Mouse (Mus musculus) megakaryocyte, embryonic 14.5 days (primary cell): ENCODE measurements around the gene Gm48551. TPM values are rescaled to one million over a fixed set of nuclear protein-coding genes. Genes with fewer than 3 reads are reported as not detected.
A peak's percentile ranks its signal among the peaks of the same experiment; 100 is the strongest.

Experiments used
- H3K27me3 ChIP-seq: replicated peaks from 2 replicates; pipeline ENCODE3; 2012; ENCODE audit warnings: inconsistent platforms
- H3K36me3 ChIP-seq: replicated peaks from 2 replicates; pipeline ENCODE3; 2012; ENCODE audit warnings: low read length, inconsistent platforms, mixed read lengths
- H3K4me1 ChIP-seq: 2 replicates; pipeline ENCODE4 v1.6.1; 2012; ENCODE audit warnings: inconsistent platforms
- H3K4me3 ChIP-seq: replicated peaks from 2 replicates; pipeline ENCODE3; 2012; ENCODE audit warnings: moderate library complexity, mild to moderate bottlenecking, inconsistent platforms
- H3K9me3 ChIP-seq: 2 replicates; pipeline ENCODE4 v1.6.1; 2012; ENCODE audit warnings: inconsistent platforms
- FLI1 ChIP-seq: IDR thresholded peaks from 2 replicates; pipeline ENCODE4 v1.6.1; 2012; ENCODE audit warnings: low read length, inconsistent platforms, mixed read lengths
- GATA1 ChIP-seq: IDR thresholded peaks from 3 replicates; pipeline ENCODE4 v1.6.1; 2012; ENCODE audit warnings: mixed read lengths, low read length, inconsistent platforms, borderline replicate concordance
- polyA plus RNA-seq: library from polyadenylated mRNA; stranded (reverse); fragments of >175 nt; gene quantifications from 2 replicates; pipeline ENCODE4 v1.2.3, GENCODE M21; 2012; ENCODE audit warnings: low replicate concordance; ENCODE audit not compliant: insufficient read depth

Gm48551 gene
- polyA plus RNA-seq, 1 experiment: 0.89 TPM

DNA sequence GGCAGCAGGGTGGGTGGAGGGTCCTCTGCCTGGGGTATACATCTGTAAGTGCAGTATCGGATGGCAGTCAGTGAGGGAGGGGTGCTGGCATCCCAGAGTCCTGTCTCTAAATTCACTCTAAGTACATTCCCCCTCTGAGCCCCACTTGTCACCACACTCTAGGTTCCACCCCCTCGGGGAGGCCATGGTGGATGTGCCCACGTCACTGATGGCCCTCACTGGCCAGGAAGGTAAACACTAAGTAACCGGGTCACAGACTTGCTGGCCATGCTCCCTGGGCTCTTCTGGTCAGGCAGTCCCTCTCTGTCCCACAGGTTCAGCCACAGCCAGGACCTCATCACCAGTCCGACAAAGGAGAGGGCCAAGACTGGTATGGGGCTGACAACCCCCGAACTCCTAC lies 37.9 kb downstream of the Gm48551 start:
- Histone ChIP-seq H3K4me1 (peaks cover 89% of the 10 kb centered on the region), H3K36me3 (peaks cover 43% of the 10 kb centered on the region), H3K4me3 (peak overlapping the region; percentile 18), H3K9me3 (no peaks in the 10 kb centered on the region), H3K27me3 (peaks cover 18% of the 10 kb centered on the region)
- TF ChIP-seq FLI1: no peak
- TF ChIP-seq GATA1: no peak

DNA sequence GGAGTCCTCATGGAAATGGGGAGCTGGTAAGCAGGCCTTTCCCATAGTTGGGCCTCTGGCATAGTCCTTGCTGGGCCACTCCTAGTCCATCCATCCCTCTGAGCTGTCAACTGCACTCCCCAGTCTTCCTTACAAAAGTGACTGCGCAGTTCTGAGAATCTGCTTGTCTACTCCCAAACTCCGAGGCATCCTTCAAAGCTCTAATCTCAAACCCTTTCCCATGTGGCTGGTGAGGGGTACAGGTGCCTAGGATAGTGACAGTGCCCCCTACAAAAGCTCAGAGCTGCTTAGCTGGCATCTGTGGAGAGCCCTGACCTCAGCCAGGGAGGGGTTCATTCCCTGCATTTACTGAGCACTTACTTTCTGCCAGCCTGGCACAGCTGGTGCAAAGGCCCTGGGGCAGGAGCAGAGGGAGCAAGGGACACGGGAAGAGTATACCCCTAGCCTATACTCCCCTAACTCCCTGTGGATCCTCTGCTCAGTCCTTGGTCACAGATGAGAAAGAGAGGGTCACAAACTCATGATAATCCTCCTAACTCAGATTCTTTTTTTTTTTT lies 38.5 kb downstream of the Gm48551 start:
- no peak overlapping the region for H3K4me3 ChIP-seq
- peaks cover 38% of the 10 kb centered on the region for H3K36me3 ChIP-seq
- H3K27me3 ChIP-seq: peaks cover 21% of the 10 kb centered on the region
- H3K4me1 ChIP-seq: peaks cover 88% of the 10 kb centered on the region
- TF ChIP-seq GATA1 (no peak), FLI1 (no peak)
- H3K9me3 ChIP-seq: no peaks in the 10 kb centered on the region

DNA sequence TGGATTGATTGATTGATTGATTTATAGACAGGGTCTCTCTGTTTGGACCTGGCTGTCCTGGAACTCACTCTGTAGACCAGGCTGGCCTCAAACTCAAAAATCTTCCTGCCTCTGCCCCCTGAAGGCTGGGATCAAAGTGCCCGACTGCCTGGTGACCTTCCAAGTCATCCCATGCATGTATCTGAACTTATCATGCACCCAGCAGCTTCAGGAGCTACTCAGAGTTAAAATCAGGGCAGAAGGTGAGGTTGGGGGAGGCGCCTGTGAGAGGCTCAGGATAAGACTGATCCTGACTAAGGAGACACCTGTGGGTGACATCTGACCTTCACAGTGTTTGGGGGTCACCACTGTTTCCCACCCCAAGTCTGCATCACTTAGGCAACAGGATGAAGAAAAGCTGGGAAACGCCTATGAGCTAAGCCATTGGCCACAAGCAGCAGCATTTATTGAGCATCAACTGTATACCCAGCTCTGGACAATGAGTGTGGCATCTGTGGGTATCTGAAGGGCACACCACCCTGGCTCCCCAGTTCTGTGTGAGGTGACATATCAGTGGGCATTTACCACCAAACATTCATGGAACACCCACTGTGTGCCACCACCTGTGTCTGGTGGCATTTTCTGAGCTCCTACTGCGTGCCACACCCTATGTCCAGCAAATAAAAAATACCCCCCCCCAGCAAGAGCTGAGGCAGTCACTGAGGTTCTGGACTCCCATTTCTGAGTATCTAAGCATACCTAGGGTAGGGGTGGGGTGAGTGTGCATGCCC lies 39.4 kb downstream of the Gm48551 start:
- H3K36me3 ChIP-seq: peaks cover 30% of the 10 kb centered on the region
- no peaks in the 10 kb centered on the region for H3K9me3 ChIP-seq
- H3K27me3 ChIP-seq: peaks cover 21% of the 10 kb centered on the region
- TF ChIP-seq FLI1: no peak
- TF ChIP-seq GATA1: no peak
- no peak overlapping the region for H3K4me3 ChIP-seq
- peaks cover 89% of the 10 kb centered on the region for H3K4me1 ChIP-seq

DNA sequence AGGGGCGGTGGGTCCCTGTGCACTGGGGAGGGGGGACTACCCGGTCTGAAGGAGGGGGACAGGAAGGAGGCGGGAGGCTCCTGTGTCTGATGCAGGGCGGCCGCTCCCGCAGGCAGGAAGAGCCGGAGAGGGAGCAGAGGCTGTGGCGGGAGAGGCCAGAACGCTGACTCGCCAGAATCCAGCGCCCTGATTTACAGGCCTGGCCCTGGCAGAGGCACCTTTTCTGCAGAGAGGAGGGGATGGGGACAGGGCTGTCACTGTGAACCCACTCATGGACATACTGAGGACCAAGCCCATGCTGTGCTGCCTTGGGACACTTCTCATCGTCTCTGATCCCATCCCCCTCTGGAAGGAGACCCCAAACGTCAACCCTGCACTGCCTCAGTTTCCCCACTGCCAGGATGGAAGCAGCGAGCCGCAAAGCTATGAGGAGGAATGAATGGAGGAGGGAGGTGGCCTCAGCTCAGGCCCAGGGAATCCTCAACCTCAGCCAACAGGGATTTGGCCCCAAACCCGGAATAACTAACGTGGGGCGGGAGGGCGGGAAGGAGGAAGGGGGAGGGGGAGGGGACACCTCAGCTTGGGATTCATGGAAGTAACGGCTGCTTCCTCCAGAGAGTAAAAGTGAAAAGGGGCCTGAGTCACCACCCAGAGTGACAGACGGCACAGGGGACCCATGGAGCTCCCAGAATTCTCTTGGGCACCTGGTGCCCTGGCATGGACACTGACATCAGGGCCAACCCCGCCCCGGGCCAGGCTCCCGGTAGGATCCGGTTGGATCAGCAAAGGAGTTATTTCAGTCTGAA lies 40.2 kb downstream of the Gm48551 start:
- Histone ChIP-seq H3K36me3 (peaks cover 22% of the 10 kb centered on the region), H3K4me1 (peaks cover 89% of the 10 kb centered on the region), H3K4me3 (peak overlapping the region; percentile 65), H3K9me3 (no peaks in the 10 kb centered on the region), H3K27me3 (peaks cover 21% of the 10 kb centered on the region)
- TF ChIP-seq GATA1 (no peak), FLI1 (no peak)

DNA sequence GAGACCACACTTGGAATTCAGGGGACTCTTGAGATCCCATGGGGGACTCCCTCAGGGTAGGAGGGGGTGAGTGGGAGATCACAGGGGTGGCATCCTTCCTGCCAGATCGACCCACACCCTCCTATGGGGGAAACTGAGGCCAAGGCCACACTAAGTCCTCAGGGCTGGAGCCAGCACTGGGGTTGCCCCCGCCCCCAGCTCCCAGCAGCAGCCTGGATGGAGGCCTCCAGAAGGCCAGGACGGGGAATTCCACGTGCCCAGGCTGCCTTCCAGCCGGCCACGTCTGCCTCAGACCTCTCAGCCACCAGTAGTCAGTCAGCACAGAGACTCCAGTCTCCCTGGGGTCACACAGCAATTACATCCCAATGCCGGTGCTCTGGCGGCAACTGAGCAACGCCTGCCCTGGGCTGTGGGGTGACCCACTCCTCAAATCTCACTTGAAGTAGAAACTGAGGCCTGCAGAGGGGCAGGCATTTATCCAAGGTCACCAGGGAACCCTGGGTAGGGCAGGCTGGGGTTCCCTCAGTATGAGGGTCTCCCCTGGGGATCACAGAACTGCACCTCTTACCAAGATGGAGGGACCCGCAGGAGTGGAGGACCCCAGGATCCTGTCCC lies 41.1 kb downstream of the Gm48551 start:
- Histone ChIP-seq H3K4me3 (peak overlapping the region; percentile 93), H3K27me3 (peaks cover 21% of the 10 kb centered on the region), H3K9me3 (no peaks in the 10 kb centered on the region), H3K36me3 (peaks cover 14% of the 10 kb centered on the region), H3K4me1 (peaks cover 85% of the 10 kb centered on the region)
- TF ChIP-seq FLI1 (no peak), GATA1 (no peak)

DNA sequence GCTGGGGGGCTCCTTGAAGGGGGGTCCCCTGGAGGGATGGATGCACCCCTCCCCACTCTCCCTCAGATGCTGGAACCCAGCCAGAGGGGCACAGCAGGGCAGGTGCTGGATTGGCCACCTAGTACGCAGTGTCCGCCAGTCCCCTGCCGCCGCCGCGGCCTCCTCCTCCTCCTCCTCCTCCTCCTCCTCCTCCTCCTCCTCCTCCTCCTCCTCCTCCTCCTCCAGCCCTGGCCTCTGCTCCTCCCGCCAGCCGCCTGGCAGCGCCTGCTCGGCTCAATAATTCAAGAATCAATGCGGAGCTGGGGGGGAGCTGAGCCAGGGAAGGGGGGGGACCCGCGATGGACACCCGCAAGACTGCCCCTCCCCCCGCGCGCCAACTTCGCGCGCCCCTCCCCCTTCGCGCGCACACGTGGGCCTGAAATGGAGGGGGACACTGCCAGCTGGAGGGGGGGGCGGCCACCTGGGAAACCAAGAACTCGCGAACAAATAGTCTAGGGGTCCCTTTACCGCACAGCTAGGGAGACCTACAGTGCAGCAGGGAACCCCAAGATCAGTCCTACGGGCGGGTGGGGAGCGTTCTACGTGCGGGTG lies 41.9 kb downstream of the Gm48551 start:
- H3K4me1 ChIP-seq: peaks cover 81% of the 10 kb centered on the region
- peaks cover 21% of the 10 kb centered on the region for H3K27me3 ChIP-seq
- peak overlapping the region; percentile 93 for H3K4me3 ChIP-seq
- peaks cover 5% of the 10 kb centered on the region for H3K36me3 ChIP-seq
- no peaks in the 10 kb centered on the region for H3K9me3 ChIP-seq
- no peak for TF ChIP-seq GATA1
- no peak for TF ChIP-seq FLI1

DNA sequence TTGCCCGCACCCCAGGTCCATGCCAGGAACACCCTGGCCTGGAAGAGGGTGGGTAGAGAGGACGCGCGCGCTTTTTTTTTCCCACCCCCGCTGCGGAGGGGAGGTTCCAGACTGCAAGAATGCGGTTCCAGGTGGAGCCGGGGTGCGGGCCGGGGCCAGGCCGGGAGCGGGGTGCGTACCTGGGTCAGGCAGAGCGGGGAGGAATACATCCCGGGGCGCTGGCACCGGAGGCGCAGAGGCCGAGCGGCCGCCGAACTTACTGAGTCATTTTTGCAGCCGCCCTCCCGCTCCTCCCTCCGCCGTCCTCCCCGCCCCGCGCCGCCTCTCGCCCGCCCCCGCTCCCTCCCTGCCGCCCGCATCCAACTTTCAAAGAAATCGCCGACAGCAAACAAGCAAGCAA lies 42.6 kb downstream of the Gm48551 start:
- Histone ChIP-seq H3K4me1 (peaks cover 86% of the 10 kb centered on the region), H3K27me3 (peaks cover 20% of the 10 kb centered on the region), H3K9me3 (no peaks in the 10 kb centered on the region), H3K4me3 (peak overlapping the region; percentile 93), H3K36me3 (no peaks in the 10 kb centered on the region)
- no peak for TF ChIP-seq GATA1
- TF ChIP-seq FLI1: no peak

DNA sequence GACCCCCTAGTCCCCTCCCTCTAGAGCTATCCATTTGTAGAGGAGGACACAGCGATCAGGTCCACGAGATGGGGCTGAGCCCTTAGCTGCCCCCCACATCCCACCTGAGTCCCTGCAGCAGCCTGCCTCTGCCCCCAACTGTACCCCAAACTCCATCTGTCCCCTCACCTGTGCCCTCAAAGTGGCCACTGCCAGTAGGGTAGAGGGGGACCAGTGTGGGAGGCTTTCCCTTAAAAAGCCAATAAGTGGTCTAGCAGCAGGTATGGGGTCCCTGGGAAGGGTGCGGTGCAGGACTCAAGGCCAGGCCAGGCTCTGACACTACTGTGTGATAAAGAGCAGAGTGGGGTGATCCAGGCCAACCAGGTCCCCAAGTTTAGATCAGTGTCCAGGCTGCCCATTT lies 43.1 kb downstream of the Gm48551 start:
- peaks cover 85% of the 10 kb centered on the region for H3K4me1 ChIP-seq
- peak overlapping the region; percentile 93 for H3K4me3 ChIP-seq
- H3K36me3 ChIP-seq: no peaks in the 10 kb centered on the region
- H3K27me3 ChIP-seq: peaks cover 18% of the 10 kb centered on the region
- H3K9me3 ChIP-seq: no peaks in the 10 kb centered on the region
- no peak for TF ChIP-seq FLI1
- TF ChIP-seq GATA1: no peak

DNA sequence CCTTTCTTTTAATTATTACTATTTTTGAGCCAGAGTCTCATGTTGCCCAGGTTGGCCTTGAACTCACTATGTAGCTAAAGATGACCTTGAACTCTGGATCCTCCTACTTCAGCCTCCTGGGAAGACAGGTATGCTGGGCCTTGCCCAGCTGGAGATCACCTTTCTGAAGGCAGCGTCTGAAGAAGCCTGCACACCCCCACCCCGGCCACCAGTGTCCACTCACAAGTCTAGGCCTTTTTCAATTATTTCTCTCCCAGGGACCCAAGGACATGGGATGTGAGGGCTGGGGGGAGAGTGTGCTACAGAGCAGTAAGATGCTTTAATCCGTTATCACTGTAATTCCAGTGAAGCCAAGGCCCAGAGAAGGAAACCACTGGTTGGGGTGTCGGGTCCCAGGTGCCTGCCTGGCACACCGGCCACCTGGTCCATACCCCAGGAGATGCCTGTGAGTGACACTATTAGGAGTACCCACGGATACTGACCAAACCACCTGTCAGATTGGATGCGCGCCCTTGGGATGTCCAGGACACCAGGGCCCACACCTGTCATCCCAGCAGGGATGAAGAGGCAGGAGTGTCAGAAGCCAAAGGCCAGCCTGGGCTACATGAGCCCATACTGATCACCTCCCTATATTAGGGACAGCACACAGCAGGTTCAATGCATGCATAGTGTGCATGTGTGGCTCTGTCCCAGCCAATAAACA lies 43.7 kb downstream of the Gm48551 start:
- TF ChIP-seq FLI1 (no peak), GATA1 (no peak)
- H3K36me3 ChIP-seq: no peaks in the 10 kb centered on the region
- H3K9me3 ChIP-seq: no peaks in the 10 kb centered on the region
- H3K4me3 ChIP-seq: peak overlapping the region; percentile 38
- peaks cover 85% of the 10 kb centered on the region for H3K4me1 ChIP-seq
- peaks cover 15% of the 10 kb centered on the region for H3K27me3 ChIP-seq
